Mouse (Mus musculus) neutrophil, adult 5-6 weeks (primary cell): ENCODE measurements around the gene Tcf7l1. TPM values are rescaled to one million over a fixed set of nuclear protein-coding genes. Genes with fewer than 3 reads are reported as not detected.

Experiments used
- ATAC-seq: fragments of 151-379, 151-347 bp; 2 replicates; pipeline ENCODE4 v1.8.0; 2017; ENCODE audit warnings: mild to moderate bottlenecking, moderate TSS enrichment; ENCODE audit not compliant: insufficient number of reproducible peaks, poor library complexity, low FRiP score, severe bottlenecking; ENCODE audit errors: extremely low read depth
- total RNA-seq: library from RNA; stranded (forward); fragments of 200-1000 nt; gene quantifications from 2 replicates; pipeline ENCODE4 v1.2.3, GENCODE M21; 2017

Gene Tcf7l1
- total RNA-seq, 1 experiment from 2014 or later = 2.0 TPM

GRCm38 (mm10) chr6:72723731-72724385 is 65.2 kb downstream of the Tcf7l1 start:
- ATAC-seq = no peak

- no peak for ATAC-seq
These were observed 65.9 kb downstream of the Tcf7l1 start for GRCm38 (mm10) chr6:72723143-72723542.

GRCm38 (mm10) chr6:72720852-72721251 is 68.2 kb downstream of the Tcf7l1 start:
- no peak for ATAC-seq

- no peak for ATAC-seq
These were observed 74.3 kb downstream of the Tcf7l1 start for GRCm38 (mm10) chr6:72714726-72715125.

- no peak for ATAC-seq
These were observed 74.8 kb downstream of the Tcf7l1 start for GRCm38 (mm10) chr6:72714250-72714649.

- no peak for ATAC-seq
These were observed 77.5 kb downstream of the Tcf7l1 start for GRCm38 (mm10) chr6:72711508-72712081.

- ATAC-seq = no peak
These were observed 78.1 kb downstream of the Tcf7l1 start for GRCm38 (mm10) chr6:72710897-72711507.

- no peak for ATAC-seq
These were observed 89.5 kb downstream of the Tcf7l1 start for GRCm38 (mm10) chr6:72699467-72700126.

GRCm38 (mm10) chr6:72698559-72698958 is 90.5 kb downstream of the Tcf7l1 start:
- no peak for ATAC-seq

- no peak for ATAC-seq
These were observed 92.3 kb downstream of the Tcf7l1 start for GRCm38 (mm10) chr6:72696601-72697335.

- no peak for ATAC-seq
These were observed 94.3 kb downstream of the Tcf7l1 start for GRCm38 (mm10) chr6:72694791-72695204.

- no peak for ATAC-seq
These were observed 94.8 kb downstream of the Tcf7l1 start for GRCm38 (mm10) chr6:72694047-72694790.

- no peak for ATAC-seq
These were observed 96.6 kb downstream of the Tcf7l1 start for GRCm38 (mm10) chr6:72692469-72692868.

- ATAC-seq = no peak
These were observed 97.5 kb downstream of the Tcf7l1 start for GRCm38 (mm10) chr6:72691549-72691948.

GRCm38 (mm10) chr6:72690595-72690994 is 98.5 kb downstream of the Tcf7l1 start:
- ATAC-seq = no peak

- no peak for ATAC-seq
These were observed 99.1 kb downstream of the Tcf7l1 start for GRCm38 (mm10) chr6:72690001-72690400.

- ATAC-seq = no peak
These were observed 100.0 kb downstream of the Tcf7l1 start for GRCm38 (mm10) chr6:72689046-72689445.

GRCm38 (mm10) chr6:72685165-72685564 is 103.9 kb downstream of the Tcf7l1 start:
- no peak for ATAC-seq
